Mouse (Mus musculus): ENCODE data around the gene Slc25a38.
"Not testable (repeated sequence)": the region's sequence is repeated elsewhere in the genome, so short reads cannot be mapped to it uniquely, and the experiment has no call there.

Slc25a38 gene

DNA sequence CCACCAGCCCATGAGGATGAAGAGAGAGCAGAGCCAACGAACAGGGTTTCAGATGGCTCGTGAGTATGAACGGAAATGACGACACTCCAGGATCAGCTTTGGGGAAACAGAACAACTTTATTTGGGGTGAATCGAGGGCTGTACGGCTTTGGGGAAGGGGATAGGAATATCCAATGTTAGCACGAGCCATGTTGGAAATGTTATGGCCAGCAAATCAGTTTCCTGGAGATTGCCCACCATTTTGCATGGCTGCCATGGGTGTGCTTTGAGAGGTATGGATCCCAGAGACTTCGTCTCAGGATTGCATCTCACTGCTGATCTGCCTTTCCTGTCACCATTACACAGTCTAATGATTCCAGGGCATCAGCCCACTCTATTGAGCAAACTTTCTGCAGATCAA, 10.9 kb upstream of the Slc25a38 start:
- DNase-seq (ENCODE audit: low read depth, low spot score) = no peak

DNA sequence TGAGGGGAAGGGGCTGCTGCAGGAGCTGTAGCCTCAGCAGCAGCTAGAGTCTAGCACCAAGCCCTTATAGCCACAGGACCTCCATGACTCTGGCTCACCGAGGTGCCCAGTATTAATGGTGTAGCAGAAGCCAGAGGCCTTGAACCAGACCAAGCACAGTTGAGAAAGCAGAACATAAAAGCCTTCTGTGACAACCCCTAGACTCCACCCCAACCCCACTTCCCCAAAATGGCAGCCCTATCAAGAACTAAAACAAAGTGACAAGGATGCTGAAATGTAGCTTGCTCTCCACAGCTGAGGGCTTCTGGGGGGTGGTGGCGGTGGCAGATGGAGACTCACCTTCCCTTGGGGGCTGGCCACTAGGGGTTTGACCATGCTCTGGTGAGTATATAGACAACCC, 9.0 kb upstream of the Slc25a38 start:
- DNase-seq (ENCODE audit: low read depth, low spot score) = no peak

DNA sequence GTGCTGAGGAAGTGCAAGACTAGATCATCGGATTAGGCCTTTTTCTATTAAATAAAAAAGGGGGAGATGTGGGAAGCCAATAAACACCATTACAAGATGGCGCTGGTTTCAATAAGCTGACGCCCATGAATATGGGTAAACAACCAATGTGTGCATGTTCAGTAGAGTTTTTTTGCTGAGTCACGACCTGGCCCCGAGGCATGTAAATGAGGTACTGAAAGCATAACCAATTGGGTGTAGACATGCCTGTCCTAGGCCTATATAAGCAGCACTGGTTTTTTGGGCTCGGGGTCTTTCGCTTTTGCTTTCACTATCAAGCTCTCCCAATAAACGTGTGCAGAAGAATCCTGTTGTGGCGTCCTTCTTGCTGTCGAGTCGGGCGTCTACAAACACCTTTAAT, 1.2 kb upstream of the Slc25a38 start:
- not testable (repeated sequence) for DNase-seq (ENCODE audit: low read depth, low spot score)

DNA sequence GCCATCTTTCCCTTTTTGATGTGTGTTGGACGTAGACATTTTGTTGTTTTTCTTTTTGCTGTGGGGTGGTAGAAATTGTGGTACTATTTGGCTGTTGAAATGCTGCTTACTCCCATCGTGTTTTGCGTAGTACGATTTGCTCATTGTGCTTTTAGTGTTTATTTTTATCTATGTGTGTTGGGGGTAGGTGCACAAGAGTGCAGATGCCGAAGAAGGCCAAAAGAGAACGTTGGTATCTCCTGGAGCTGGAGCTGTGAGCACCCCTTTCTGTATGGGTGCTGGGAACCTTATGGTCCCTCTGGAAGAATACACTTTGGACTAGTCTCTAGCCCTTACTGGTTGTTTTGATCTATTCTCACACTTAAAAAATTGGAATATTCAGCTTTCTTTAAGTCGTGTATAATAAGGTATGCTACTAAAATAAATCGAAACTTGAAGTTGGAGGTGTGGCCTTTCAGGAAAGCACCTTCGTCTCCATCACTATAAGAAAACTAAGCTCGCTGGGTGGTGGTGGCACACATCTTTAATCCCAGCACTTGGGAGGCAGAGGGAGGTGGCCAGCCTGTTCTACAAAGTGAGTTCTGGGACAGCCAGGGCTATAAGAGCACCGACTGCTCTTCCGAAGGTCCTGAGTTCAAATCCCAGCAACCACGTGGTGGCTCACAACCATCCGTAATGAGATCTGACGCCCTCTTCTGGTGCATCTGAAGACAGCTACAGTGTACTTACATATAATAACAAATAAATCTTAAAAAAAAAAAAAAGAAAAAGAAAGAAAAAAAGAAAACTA, 1.2 kb downstream of the Slc25a38 start:
- DNase-seq (ENCODE audit: low read depth, low spot score) = no peak

DNA sequence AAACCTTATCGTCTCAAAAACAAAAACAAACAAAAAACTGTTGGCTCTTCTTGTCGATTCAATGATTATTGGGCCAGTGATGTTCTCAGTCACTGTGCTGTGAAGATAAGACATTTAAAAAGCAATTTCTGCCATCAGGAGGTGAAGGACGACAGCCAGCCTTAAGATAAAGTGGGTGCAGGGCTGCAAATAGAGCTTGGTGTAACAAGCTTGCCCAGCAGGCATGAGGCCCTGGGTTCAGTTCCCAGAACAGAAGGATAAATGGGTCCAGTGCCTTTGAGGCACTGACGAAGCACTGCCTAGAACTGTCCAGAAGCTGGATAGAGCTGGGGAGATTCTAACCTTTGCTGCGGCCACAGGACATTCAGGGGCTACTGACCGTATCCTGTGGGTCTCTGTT, 2.3 kb downstream of the Slc25a38 start:
- DNase-seq (ENCODE audit: low read depth, low spot score) = no peak

DNA sequence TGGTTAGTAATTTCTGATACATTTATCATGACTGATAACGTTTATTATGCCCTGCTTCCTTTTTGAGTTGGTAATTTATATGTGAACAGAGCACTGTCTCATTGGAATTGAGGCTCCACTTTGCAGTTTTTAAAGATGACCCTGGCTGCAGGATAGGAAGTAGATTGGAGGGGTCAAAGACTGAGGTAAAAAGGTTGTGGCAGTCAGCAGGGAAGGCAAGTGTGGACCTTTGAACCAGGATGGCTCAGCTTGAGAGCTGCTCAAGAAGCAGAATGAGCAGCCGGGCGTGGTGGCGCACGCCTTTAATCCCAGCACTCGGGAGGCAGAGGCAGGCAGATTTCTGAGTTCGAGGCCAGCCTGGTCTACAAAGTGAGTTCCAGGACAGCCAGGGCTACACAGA, 3.3 kb downstream of the Slc25a38 start:
- DNase-seq (ENCODE audit: low read depth, low spot score) = no peak

DNA sequence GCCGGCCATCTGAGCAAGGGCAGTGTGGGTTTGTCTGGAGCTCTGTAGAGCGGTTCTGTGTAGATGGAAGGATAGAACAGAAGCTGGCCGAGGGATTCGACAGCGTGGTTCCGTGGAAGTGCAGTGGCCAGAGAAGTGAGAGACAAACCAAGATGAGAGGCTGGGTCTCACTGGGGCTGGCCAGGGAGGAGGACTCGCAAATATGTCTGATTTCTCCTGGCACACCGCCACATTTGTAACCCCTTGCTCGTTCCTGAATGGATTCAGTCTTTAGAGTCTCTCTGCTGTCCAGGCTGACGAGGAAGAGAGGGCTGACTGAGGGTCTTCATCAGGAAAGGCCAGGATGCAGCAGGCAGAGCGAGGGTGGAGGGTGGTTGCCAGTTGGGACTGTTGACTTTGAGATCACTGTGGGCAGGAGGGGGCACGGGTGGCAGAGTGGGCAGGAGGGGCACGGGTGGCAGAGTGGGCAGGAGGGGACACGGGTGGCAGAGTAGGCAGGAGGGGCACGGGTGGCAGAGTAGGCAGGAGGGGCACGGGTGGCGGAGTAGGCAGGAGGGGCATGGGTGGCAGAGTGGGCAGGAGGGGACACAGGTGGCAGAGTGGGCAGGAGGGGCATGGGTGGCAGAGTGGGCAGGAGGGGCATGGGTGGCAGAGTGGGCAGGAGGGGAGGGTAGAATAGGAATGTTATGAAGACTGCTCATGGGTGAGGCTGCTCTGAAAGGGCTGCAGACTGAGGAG, 4.0 kb downstream of the Slc25a38 start:
- DNase-seq (ENCODE audit: low read depth, low spot score) = no peak

DNA sequence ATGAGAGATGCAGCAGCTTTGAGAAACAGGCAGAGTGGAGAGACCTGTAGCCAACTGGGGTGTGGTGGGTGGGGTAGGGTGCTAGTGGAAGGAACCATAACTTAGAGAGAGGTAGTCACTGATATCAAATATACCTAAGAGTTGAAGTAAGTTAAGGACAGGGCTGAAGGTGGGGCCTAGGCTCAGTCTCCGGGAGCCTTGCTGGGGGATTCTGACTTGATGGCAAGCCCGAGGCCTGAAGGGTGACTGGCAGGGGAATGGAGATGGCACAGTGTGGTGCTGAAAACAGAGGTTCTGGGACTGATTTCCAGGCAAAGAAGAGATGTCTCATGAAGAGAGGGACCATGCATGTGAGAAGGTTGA, 4.6 kb downstream of the Slc25a38 start:
- DNase-seq (ENCODE audit: low read depth, low spot score) = no peak

DNA sequence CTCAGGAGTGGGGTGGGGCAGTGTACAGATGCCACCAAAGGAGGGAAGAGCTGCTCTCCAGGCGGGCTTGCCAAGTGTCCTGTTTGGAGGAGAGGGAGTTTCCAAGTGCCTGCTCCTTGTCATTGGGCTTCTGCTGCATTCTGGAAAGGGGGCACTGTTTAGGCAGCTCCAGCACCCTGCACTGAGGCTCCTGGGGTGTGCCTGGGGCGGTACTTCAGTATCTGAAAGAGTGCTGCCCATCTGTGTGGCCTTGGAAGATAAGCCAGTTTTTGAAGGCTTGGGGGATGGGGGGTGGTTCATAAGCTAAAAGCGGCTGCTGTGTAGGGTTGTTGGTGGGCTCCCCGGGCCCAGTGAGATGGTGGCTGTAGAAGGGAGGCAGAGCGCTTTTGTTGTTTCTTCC, 5.4 kb downstream of the Slc25a38 start:
- no peak for DNase-seq (ENCODE audit: low read depth, low spot score)

DNA sequence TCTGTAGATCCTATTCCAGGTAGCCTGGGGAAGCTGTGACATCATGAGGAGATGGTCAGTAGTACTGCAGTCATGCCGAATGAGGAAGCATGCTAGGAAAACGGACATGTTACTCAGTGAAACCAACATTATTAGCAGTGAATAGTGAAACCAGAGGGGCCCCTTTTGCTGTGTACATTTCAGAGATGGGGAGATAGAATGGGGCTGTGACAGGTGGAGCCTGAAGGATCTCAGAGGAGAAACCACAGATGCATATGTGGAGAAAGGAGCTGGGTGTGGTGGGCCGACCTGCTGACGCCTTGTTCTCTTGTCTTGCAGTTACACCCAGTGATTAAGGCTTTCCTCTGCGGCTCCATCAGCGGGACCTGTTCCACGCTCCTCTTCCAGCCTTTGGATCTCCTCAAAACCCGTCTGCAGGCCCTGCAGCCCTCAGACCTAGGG, 6.0 kb downstream of the Slc25a38 start:
- DNase-seq (ENCODE audit: low read depth, low spot score) = no peak

DNA sequence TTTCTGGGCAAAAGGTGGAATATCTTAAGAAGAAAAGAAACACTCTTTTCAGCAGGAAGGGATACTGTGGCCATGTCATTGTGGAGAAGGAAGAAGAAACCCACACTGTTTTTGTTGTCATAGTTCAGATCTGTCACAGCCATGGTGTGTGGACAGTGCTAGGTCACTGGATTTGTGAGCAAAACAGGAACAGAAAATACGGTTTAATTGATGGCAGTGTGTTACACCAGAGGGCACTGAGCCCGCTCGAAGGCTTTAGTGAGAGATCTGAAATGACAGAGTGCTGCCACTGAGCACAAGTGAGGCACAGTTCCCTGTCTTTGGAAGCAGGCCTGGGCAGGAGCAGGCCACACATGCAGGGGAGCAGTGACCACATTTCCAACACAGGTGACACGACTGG, 8.0 kb downstream of the Slc25a38 start:
- DNase-seq (ENCODE audit: low read depth, low spot score) = no peak

DNA sequence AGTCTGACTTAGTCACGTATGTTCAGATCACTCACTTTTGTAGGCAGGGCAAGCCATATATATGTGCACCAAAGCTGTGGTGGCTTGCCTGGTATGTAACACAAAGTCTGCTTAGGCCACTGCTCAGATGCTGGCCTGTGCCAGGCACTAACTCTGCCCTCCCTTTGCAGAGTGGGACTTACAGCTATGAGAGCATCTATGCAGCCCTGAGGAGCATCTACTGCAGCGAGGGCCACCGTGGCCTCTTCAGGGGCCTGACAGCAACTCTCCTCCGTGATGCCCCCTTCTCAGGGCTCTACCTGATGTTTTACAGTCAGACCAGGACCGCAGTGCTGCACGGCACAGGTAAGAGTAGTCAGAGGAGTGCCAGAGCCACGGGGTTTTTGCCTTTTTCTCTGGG, 10.3 kb downstream of the Slc25a38 start:
- no peak for DNase-seq (ENCODE audit: low read depth, low spot score)

DNA sequence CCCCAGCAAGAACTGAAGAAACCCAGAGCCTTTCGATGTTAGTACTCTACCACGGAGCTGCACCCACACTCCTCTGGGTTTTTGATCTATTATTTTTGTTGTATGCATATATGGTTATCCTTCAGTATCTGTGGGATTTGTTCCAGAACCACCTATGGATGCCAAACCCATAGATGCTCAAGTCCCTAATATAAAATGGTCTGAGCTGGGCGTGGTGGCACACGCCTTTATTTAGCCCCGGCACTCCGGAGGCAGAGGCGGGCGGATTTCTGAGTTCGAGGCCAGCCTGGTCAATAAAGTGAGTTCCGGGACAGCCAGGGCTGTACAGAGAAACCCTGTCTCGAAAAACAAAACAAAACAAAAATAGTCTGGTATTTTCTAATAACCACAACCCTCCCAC, 16.7 kb downstream of the Slc25a38 start:
- no peak for DNase-seq (ENCODE audit: low read depth, low spot score)

DNA sequence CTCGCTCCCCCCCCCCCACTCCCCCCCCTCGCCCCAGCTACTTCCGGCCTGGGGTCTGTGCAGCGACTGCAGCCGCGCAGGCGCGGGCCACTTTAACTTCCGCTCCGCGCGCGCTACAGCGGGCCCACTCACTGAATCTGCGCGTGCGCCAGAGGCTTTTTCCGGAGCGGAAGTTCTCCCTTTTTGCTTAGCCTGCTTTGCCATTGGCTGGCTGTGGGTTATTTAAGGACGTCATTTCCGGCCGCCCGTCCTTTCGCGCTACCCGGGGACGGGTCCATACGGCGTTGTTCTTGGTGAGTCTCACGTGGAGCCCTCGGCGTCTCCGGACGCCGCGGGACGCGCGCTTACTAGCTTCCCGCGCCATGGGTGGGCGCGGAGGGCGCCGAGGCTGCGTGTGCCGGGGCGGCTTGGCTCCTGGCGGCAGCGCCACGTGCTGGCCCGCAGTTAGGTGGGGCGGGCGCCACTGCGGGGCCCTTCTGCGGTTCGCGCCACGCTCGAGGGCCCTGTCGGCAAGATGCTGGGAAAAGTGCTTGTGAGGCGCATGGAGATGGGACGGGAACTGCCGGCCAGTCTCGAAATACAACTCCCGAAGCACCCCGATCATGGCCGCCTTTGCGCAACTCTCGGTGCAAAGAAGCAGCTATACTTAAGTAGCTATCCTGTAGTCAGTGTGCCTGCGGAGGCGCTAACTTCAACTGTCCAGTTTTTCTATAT, 17.5 kb downstream of the Slc25a38 start, which contains the start of gene Rpsa:
Rpsa (plus strand) TSS at position 152 of the 714 bp plus-strand sequence.
- DNase-seq (ENCODE audit: low read depth, low spot score) = peak; percentile 97

DNA sequence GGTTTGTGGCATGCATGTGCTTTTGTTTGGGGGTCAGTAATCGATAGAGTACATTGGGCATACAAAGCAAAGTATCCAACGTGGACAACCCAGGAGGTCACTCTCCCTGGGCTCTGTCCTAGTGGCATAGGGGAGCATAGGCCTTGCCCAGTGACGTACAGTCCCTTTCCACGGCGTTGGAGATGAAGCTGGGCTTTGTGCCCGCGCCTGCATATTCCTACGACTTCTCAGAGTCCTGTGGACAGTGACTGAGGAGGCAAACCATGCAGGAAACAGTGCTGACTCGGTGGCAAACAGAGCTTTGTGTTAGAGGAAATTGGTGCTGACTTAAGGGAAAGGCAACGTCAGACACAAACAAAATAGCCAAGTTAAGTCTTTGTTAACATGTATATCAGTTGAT, 19.1 kb downstream of the Slc25a38 start:
- DNase-seq (ENCODE audit: low read depth, low spot score) = no peak

DNA sequence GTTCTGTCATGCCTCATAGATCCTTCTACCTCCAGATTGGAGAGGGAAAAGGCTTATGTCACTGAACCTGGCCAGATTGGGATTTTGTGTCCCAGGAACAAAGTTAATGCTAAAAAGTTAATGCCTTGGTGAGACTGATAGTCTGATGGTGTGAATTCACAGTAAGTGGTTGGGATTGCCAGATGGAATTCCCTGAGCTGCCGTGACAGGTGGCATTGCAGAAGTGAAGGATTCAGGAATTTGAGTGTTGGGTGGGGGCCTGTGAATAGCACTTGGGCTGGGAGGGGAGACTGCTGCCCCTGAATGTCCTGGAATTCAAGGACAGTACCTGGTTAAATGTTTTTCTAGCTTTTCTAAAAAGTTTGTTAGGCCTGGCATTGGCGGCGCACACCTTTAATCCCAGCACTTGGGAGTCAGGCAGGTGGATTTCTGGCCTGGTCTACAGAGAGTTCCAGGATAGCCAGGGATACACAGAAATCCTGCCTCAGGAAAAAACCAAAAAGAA, 21.7 kb downstream of the Slc25a38 start:
- no peak for DNase-seq (ENCODE audit: low read depth, low spot score)

DNA sequence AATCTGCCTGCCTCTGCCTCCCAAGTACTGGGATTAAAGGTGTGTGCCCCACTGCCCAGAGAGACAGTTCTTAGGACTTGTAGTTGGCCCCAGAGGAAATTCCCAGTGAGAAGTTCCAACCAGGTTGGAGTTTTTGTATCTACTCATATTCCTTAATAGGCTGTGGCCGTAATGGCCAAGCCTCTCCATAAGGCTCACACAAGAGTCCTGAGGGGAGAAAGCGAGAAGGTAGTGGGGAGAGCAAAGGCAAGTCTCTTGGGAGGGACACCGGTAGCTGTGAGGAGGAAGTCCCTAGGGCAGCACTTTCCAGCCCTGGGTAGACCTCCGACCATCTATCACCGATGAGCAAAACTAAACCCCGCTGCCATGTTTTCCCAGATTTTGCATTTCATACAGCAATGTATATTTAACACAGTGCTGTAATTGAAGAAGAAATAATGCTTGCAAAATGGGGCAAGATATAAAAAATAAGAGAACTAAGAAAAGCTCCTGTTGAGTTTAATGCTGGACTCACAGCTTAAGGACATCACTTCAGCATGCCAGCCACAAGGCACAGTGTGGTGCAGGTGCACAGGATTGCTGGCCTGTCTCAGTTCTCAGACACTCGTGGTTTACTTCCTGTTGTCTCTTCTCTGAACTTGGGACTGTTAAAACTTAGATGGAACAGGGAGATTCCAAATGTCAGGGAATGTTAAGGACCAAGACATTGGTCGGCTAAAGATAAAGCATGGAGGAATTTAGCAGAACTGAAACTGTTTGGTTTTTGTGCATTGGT, 23.0 kb downstream of the Slc25a38 start:
- DNase-seq (ENCODE audit: low read depth, low spot score) = no peak

DNA sequence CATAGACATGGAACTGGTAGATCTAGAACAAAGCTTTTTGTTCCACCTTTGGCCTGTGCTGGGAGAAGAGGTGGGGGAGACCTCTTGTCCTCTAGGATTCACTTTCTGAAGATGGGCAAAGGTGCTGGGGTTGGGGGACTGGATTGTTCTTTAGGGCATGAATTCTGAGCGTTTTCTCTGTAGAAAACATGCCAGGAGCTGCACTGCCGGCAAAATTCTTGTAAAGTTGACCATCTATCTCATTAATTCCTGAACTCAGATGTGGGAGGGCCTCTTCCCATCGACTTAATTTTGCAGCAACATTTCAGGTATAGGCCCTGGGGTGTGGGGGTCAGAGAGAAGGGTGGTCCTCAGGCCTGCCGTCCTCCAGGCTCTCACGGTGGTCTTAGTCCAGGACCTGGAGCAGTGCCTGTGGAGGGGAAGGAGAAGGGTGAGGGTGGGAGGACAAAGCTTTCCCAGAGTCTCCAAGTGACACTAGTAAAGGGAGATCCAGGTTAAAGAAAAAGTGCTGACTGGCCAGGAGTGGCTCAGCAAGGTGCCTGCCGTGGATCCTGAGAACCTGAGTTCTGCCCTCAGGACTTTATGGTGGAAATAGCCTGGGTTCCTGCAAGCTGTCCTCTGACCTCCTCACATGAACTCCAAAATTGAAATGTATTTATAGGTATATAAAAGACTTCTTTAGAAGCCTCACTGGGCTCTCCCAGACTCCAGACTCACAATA, 23.7 kb downstream of the Slc25a38 start:
- no peak for DNase-seq (ENCODE audit: low read depth, low spot score)

DNA sequence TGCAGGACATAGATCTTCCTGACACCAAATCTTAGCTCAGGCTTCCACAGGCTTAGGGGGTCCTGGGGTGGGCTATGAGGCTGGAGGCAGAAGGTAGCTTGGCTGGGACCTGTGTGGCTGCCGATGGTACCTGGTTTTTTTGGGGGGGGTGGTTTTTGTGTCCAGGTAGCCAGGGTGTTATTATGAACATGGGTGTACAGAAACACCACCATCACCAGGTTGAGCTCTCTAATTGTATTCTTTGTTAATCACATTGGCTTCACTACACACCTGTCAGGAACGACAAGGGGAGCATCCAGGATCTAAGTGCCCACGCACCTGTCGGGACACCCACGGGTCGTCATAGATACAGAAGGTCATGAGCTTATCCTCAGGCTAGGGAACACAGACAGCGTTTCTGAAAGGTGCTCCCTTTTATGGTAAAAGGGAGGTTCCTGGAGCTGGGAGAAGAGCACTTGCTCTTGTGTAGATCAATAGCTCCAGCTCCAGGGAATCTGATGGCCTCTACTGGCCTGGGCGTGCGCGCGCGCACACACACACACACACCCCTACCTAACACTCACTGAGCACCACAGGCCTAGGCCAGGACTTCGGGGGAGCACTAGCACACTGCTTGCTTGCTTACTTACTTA, 24.5 kb downstream of the Slc25a38 start:
- DNase-seq (ENCODE audit: low read depth, low spot score) = no peak

DNA sequence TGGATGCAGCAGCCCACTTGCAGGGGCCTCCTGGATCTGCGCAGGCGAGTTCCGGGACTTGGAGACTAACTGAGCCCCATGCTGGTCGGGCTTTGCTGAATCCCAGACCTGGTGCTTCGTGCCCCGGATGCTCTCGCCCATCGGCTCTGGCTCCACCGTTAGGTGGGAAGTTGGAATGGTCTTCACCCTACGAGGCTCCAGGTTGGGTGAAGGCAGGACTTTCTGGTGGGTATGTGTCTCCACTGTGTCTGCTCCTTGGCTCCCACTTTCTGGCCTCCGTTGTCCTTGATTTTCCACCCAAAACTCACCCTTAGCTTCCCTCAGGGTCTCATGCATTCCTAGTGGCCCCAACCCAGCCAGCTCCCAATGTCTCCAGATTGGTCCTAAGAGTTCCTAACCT, 25.3 kb downstream of the Slc25a38 start:
- no peak for DNase-seq (ENCODE audit: low read depth, low spot score)
